Mouse (Mus musculus) testis, adult 2 months (tissue): ENCODE measurements around the gene Gsg1. TPM values are rescaled to one million over a fixed set of nuclear protein-coding genes. Genes with fewer than 3 reads are reported as not detected.

Experiments used
- H3K27ac ChIP-seq: fragments of 200-500 bp; 2 replicates; pipeline ENCODE4 v1.5.1; 2012; ENCODE audit warnings: low read depth, low read length; ENCODE audit not compliant: control insufficient read depth, insufficient read depth
- H3K27me3 ChIP-seq: fragments of 200-500 bp; 2 replicates; pipeline ENCODE4 v1.6.1; 2012; ENCODE audit warnings: mild to moderate bottlenecking, low read length, moderate library complexity; ENCODE audit not compliant: control insufficient read depth, insufficient read depth
- H3K36me3 ChIP-seq: fragments of 200-500 bp; 2 replicates; pipeline ENCODE4 v1.6.1; 2012; ENCODE audit warnings: mild to moderate bottlenecking, low read length; ENCODE audit not compliant: control insufficient read depth, insufficient read depth
- H3K4me1 ChIP-seq: fragments of 200-500 bp; 2 replicates; pipeline ENCODE4 v1.6.1; 2012; ENCODE audit warnings: low read length; ENCODE audit not compliant: control insufficient read depth, insufficient read depth
- H3K4me3 ChIP-seq: fragments of 200-500 bp; 2 replicates; pipeline ENCODE4 v1.5.1; 2012; ENCODE audit warnings: low read depth, mild to moderate bottlenecking, low read length, moderate library complexity, mixed read lengths; ENCODE audit not compliant: control insufficient read depth
- CTCF ChIP-seq: fragments of 200-500 bp; IDR thresholded peaks from 2 replicates; pipeline ENCODE4 v1.5.1; 2012; ENCODE audit warnings: low read depth, mild to moderate bottlenecking, inconsistent platforms, low read length, moderate library complexity; ENCODE audit not compliant: control insufficient read depth, insufficient read depth, insufficient replicate concordance
- POLR2A ChIP-seq: fragments of 200-500 bp; IDR thresholded peaks from 2 replicates; pipeline ENCODE4 v1.6.1; 2012; ENCODE audit warnings: low read depth, mild to moderate bottlenecking, inconsistent platforms, low read length, moderate library complexity; ENCODE audit not compliant: control insufficient read depth
- polyA plus RNA-seq: library from polyadenylated mRNA; depleted of rRNA; stranded (reverse); fragments of >200 nt; gene quantifications from 2 replicates; pipeline ENCODE4 v1.2.3, GENCODE M21; 2012

Gene Gsg1
- polyA plus RNA-seq, 1 experiment: 4,178 TPM

DNA sequence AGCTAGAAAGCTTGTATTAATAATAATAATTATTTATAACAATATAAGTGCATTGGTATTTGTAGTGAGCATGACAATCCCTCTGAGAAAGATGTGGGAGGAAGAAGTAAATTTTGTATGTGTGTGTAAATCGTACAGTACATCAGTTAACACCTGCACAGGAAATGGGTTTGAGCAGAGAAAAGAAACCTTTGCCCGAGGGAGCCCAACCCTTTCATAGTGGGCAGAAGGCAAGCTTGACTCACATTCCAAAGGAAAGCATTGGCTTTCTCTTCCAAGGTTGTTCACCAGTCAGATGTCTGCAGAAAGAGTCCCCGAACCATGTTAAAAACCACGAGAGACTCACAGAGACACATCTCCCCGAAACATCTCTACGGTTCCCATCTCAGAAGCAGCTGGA lies 18.9 kb upstream of the Gsg1 start:
- TF ChIP-seq POLR2A (no peak), CTCF (no peak)
- Histone ChIP-seq H3K4me1 (no peaks in the 10 kb centered on the region), H3K4me3 (no peak overlapping the region), H3K27ac (no peak overlapping the region), H3K27me3 (no peaks in the 10 kb centered on the region), H3K36me3 (no peaks in the 10 kb centered on the region)

DNA sequence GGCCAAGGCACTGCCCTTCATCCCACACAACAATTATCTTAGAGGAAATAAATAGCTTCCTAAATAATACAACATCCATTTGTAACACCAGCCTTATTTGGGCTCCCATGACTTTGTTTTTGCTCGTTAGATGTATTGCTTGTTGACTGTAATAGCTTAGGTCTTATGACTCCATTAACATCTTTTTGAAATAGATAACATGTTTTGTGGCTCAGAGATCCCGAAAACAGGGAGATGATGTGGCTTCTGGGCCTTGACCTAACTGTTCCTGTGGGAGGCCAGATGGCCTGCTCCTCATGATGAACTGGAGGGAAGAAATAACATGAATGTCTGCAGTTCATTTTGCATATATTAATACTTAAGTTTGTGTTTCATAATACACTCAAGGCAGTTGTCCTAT lies 17.6 kb upstream of the Gsg1 start:
- no peaks in the 10 kb centered on the region for H3K36me3 ChIP-seq
- H3K4me1 ChIP-seq: no peaks in the 10 kb centered on the region
- H3K27me3 ChIP-seq: no peaks in the 10 kb centered on the region
- no peak overlapping the region for H3K27ac ChIP-seq
- TF ChIP-seq CTCF (no peak), POLR2A (no peak)
- no peak overlapping the region for H3K4me3 ChIP-seq

DNA sequence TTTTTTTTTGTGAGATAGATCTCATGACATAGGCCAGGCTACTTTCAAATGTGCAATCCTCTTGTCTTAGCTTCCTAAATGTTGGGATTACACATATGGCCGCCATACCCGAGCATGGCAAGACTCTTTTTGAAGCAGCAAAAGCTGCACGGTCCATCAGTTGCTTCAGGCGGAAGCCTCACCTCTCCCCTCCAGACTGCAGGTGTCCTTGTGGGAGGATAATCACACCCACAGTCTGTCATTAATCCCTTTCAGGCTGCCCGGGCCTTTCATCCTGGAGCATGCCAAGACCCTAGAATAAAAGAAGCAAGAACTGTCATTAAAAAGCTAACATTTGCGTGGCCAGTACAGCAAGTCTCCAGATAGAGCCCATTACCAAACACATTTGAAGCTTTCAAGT lies 15.5 kb upstream of the Gsg1 start:
- Histone ChIP-seq H3K4me1 (no peaks in the 10 kb centered on the region), H3K4me3 (no peak overlapping the region), H3K27me3 (no peaks in the 10 kb centered on the region), H3K27ac (no peak overlapping the region), H3K36me3 (no peaks in the 10 kb centered on the region)
- TF ChIP-seq CTCF (no peak), POLR2A (no peak)

DNA sequence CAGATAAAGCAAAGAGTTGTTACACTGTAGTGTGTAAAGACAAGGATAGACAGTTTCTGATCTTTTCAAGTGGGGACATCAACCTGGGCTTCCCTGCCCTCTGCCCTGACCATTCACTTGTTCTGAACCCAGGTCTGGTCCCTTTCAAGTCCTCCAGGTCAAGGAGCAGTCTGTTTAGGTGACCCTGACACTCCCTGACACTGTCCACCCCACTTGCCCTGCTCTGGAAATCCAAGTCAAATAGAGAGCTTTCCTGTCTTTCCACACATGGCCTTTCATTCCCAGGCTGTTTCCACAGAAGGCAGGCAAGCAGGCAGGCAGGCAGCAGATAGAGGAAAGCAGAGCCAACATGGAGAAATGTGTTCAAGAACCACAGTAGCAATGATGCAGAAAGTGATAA lies 14.2 kb upstream of the Gsg1 start:
- TF ChIP-seq POLR2A (no peak), CTCF (no peak)
- Histone ChIP-seq H3K4me1 (no peaks in the 10 kb centered on the region), H3K27me3 (no peaks in the 10 kb centered on the region), H3K36me3 (no peaks in the 10 kb centered on the region), H3K4me3 (no peak overlapping the region), H3K27ac (no peak overlapping the region)

DNA sequence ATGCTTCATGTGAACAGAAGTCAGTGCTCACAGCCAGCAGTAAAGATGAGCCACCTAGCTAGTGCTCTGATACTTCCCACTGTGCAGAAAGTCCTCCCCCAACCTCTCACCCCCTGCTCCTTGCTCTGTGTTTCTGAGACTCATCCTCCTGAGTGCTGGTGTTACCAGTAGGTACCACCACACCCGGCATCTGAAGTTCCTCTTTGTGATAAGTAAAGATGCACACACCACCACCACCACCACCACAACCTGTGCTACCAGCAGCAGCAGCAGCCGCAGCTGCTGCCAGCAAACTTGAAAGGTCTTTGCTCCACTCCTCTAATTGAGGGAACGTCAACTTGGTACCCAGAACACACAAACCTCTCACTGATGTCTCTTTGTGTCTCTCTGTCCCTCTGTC lies 13.1 kb upstream of the Gsg1 start:
- no peaks in the 10 kb centered on the region for H3K4me1 ChIP-seq
- TF ChIP-seq CTCF (no peak), POLR2A (no peak)
- H3K27ac ChIP-seq: no peak overlapping the region
- no peaks in the 10 kb centered on the region for H3K36me3 ChIP-seq
- no peaks in the 10 kb centered on the region for H3K27me3 ChIP-seq
- no peak overlapping the region; the same call in 1 of the 2 replicates for H3K4me3 ChIP-seq

DNA sequence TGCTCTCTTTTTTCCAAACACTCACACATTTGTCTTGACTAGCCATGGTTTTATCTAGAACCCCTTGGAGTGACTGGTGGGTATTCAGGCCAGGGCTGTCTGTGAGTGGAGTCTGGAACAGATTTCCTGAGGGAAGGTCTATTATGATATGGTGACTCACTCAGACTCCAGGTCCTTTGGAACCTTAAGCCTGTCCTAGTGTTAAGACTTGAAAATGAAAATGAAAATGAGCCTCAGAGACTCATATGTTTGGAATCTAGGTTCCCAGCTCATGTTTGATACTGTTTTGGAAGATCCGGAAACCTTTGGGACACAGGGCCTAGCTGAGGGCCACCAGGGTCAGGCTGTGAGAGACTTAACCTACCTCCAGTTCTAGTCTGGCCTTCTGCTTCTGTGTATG lies 11.9 kb upstream of the Gsg1 start:
- TF ChIP-seq CTCF (no peak), POLR2A (no peak)
- peaks cover 3% of the 10 kb centered on the region for H3K4me1 ChIP-seq
- no peaks in the 10 kb centered on the region for H3K36me3 ChIP-seq
- H3K4me3 ChIP-seq: peak overlapping the region; percentile 40
- H3K27me3 ChIP-seq: no peaks in the 10 kb centered on the region
- peak overlapping the region; percentile 62; the same call in 1 of the 2 replicates for H3K27ac ChIP-seq

DNA sequence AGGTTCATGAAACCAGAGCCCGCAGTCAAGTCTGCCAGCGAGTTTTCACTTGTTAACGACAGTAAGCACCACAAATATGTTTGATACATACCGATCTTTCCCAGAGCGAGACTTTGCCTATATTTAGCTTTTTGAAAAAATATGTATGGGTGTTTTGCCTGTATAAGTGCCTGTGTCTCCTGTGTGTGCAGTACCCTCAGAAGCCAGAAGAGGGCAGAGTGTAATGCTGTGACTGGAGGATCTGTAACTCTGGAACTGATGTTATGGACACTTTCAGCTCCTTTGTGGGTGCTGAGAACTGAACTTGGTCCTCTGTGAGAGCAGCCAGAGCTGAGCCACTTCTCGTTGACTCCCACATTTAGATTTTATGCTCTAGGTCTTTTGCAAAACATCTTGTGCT lies 10.0 kb upstream of the Gsg1 start:
- peaks cover 4% of the 10 kb centered on the region for H3K4me1 ChIP-seq
- TF ChIP-seq POLR2A (no peak), CTCF (peak; percentile 23; the same call in 1 of the 2 replicates)
- H3K36me3 ChIP-seq: no peaks in the 10 kb centered on the region
- H3K27ac ChIP-seq: no peak overlapping the region
- H3K27me3 ChIP-seq: no peaks in the 10 kb centered on the region
- H3K4me3 ChIP-seq: no peak overlapping the region

DNA sequence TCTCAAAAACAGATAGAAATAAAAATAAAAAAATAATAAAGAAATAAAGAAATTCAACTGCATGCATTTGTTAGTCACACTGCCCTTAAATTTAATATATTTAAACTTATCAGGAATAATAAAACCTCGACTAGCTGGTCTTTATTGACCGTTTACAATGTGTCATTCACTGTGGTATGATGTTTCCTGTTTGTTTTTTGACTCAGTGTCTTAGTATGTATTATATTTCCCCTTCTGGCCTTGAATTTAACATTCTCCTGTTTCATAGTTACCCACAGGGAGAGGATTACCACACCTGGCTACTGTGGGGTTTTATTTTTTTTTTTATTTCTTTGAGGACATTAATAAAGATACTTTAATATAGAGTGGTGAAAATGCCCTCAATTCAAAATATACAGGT lies 8.4 kb upstream of the Gsg1 start:
- TF ChIP-seq CTCF: no peak
- no peak for TF ChIP-seq POLR2A

More for the DNA sequence above, 8.4 kb upstream of the Gsg1 start:
- H3K4me1 ChIP-seq: peaks cover 4% of the 10 kb centered on the region
- H3K27ac ChIP-seq: no peak overlapping the region
- no peaks in the 10 kb centered on the region for H3K27me3 ChIP-seq
- no peaks in the 10 kb centered on the region for H3K36me3 ChIP-seq
- H3K4me3 ChIP-seq: no peak overlapping the region
